Mouse (Mus musculus): ENCODE data around the gene Slc12a9. TPM values are rescaled to one million over a fixed set of nuclear protein-coding genes. Genes with fewer than 3 reads are reported as not detected.
A peak's percentile ranks its signal among the peaks of the same experiment; 100 is the strongest.
"Not testable (repeated sequence)": the region's sequence is repeated elsewhere in the genome, so short reads cannot be mapped to it uniquely, and the experiment has no call there.

Slc12a9 gene
- total RNA-seq, 2 experiments from 2014 or later, result 0.43 to 1.9 TPM

- peak; percentile 51 for ATAC-seq (replicated peaks; ENCODE audit: low FRiP score, poor library complexity, severe bottlenecking)
These were observed 42.7 kb downstream of the Slc12a9 start for GRCm38 (mm10) chr5:137290677-137291076.

- ATAC-seq (replicated peaks; ENCODE audit: low FRiP score, poor library complexity, severe bottlenecking), result peak; percentile 55
These were observed 43.6 kb downstream of the Slc12a9 start for GRCm38 (mm10) chr5:137289591-137290365.

DNA sequence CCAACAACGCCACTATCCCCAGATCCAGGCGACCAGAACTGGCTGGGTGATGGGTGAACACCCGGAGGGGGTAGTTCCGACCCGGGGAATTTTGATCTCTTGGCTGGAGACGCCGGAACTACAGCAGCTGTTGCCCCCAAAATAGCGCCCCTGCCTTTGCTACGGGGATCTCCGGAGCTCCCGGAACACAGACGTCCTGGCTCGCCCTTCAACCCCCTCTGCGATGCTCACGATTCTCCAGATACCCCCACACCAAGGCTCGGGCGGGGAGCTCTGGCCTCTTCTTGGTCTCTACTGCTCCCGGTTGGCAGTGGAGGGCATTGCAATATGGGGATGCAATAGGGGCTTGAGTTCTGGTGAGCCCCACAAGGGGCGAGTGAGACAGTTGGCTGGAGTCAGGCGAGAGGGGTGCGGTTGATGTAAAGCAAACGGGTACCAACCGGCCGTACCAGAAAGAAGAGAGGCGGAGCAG lies 44.4 kb downstream of the Slc12a9 start:
- peak; percentile 38 for ATAC-seq (replicated peaks; ENCODE audit: low FRiP score, poor library complexity, severe bottlenecking)

DNA sequence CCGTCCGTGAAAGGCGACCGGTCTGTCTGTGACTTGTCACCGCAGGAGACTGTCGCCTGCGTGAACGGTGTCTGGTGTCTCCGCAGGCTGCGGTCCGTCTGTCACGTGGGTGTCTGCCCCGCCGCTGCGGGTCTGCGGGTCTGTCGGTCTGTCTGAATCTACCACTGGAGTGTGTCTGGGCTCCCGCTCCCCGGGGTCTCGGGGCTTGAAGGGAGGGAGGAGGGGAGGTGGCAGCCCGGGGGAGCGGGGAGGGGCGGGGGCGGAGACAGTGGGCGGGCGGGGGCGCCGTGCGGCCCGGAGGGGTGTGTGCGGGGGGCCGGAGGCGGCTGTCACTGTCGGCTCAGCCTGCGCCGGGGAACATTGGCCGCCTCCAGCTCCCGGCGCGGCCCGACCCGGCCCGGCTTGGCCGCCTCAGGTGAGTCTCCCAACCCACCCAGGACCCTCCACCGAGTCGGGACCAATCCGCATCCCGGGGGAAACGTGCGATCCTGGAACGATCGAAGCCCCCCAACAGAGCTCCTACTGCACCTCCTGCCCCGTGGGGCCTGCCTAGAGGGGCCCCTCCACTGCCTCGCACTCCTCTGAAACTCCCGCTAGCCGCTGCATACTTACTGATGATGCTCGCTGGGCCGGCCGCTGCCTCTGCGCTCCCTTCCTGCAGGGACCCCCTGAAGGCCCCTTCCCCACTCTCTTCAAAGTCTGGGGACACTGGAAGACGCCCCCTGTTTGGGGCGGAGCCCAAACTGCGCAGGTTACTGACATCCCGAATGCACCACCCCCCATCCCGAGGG lies 45.2 kb downstream of the Slc12a9 start:
- ATAC-seq (replicated peaks; ENCODE audit: low FRiP score, poor library complexity, severe bottlenecking), result no peak

DNA sequence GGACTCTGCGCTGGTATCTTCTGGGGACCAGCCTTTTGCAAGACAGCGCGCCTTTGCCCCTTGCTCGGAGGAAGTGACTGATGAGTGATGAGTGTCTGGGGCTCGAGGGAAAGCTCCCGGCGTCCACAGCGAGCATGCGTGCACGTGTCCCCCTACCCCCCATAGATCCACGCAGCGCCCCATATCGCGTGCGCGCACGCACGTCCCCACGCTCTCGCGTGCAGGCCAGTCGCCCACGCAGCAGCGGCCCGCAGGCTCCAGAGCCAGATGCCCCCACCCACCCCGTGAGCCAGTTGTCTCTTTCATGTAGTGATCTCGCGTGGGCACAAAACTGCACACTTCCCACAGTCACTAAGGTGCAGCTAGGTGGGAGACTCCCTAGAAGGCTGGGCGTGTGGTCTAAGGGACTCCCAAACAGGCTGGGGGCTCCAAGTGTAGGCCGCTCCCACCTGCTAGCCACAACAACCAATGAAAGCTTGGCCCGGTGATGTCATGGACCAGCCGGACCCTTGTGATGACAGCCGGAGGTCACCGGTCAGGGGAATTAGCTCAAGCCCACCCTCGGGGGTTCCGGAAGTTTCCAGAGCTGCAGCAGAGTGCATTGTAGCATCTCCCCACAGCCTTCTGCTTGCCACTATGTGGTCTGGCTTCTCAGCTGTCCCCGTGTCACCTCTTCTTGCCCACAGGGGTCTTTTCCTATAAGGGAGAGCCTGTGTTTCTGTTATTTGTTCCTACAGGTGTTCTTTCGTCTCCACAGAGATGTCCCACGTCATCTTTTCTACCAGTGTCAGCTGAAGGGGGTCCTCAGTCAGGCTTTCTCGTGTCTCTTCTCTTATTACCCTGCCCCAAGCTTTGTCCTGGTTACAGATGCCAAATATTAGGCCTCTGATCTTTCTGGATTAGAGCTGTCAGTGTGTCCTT lies 46.1 kb downstream of the Slc12a9 start, which contains the start of gene Ache:
TSS of gene Ache (plus strand) at position 488 of the 921 bp plus-strand sequence.
- ATAC-seq (replicated peaks; ENCODE audit: low FRiP score, poor library complexity, severe bottlenecking), result no peak

DNA sequence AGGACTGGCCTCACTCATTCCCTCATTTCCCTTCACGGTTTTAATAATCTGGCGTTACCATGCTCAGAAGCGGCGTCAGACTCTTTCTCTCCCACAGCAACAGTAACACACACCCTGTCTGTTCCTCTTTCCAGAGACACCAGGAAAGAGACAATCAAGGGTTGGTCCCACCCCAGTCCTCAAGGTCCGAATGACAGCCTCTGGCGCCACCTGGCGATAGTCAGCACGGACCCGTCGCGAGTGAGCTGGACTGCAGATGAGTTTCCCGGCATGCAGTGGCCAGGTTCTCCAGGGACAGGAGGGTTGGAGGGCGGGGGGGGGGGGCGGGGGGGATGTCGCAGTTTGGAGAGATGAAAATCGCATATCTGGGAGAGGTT lies 46.8 kb downstream of the Slc12a9 start:
- ATAC-seq (replicated peaks; ENCODE audit: low FRiP score, poor library complexity, severe bottlenecking), result 0 out of 2 replicates have a peak, but pooled peaks have one; percentile 21

GRCm38 (mm10) chr5:137285986-137286385 lies 47.4 kb downstream of the Slc12a9 start:
- no peak for ATAC-seq (replicated peaks; ENCODE audit: low FRiP score, poor library complexity, severe bottlenecking)

- no peak for ATAC-seq (replicated peaks; ENCODE audit: low FRiP score, poor library complexity, severe bottlenecking)
These were observed 48.4 kb downstream of the Slc12a9 start for GRCm38 (mm10) chr5:137285045-137285444.

GRCm38 (mm10) chr5:137284411-137284810 lies 49.0 kb downstream of the Slc12a9 start:
- not testable (repeated sequence) for ATAC-seq (replicated peaks; ENCODE audit: low FRiP score, poor library complexity, severe bottlenecking)

- ATAC-seq (replicated peaks; ENCODE audit: low FRiP score, poor library complexity, severe bottlenecking), result no peak
These were observed 55.7 kb downstream of the Slc12a9 start for GRCm38 (mm10) chr5:137277360-137278342.

DNA sequence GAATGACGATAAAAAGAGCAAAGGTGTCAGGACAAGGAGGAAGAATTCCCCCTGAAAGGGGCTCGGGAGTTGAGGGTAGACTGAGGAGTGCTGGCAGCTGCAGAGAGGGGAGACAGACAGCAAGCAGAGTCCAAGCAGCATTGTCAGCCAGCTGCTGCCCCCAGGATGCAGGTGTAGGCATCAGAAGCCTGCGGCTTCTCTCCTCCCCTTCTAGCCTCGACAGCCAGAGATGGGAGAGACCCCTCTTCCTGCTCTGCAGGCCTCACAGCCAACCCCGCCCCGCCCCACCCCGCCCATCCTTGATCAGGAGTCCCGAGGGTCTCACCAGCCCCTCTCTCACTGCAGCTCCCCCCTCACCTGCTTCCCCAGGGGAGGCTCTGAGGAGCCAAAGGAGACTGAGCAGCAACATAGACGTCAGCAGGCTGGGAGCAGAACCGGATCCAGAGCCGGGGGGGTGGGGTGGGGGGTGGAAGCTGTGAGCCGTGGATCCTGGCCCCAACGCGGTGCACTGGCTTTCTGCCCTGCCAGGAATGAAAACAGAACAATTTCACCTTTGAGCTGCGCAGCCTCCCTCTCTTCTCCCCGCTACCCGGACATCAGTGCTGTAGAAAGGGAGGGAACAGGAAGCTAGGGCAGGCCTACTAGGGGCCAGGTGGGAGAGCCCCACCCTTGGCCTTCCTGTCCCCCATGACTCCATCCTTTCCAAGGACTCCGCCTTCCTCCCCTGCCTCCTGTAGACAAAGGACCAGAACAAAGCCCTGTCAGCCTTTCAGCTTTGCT lies 65.1 kb downstream of the Slc12a9 start:
- no peak for ATAC-seq (replicated peaks; ENCODE audit: low FRiP score, poor library complexity, severe bottlenecking)

DNA sequence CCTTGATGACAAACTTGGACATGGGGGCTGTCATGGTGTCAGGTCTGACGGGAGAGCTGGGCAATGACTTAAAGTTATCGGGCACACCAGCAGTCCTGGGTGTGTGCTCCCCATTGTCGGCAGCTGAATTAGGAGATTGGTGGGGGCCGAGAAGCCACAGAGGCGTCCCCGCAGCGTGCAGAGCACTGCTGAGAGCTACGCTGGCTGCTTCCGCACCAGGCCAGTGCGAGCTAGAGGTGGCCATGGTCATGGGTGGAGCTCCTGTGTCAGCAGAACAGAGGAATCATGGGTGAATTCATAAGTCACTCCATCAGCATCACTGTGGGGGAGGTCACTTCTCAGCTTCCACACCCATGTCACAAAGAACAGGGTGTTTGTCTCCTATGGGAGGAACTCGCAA lies 68.6 kb downstream of the Slc12a9 start:
- ATAC-seq (replicated peaks; ENCODE audit: low FRiP score, poor library complexity, severe bottlenecking), result peak; percentile 35; the same call in 1 of the 2 replicates

Other genes starting within 250 kb of the Slc12a9 start
- 128 and 178 TPM in 2 replicates for gene Trim56, start 217.4 kb downstream of the Slc12a9 start, total RNA-seq (2015; ENCODE audit: low replicate concordance)
- gene Trim56, start 217.4 kb downstream of the Slc12a9 start, total RNA-seq (2017; ENCODE audit: low replicate concordance), result 253 and 303 TPM in 2 replicates
- not detected in 2 replicates for gene Muc3, start 184.3 kb downstream of the Slc12a9 start, total RNA-seq (2015; ENCODE audit: low replicate concordance)
- gene Muc3, start 184.3 kb downstream of the Slc12a9 start, total RNA-seq (2017; ENCODE audit: low replicate concordance), result not detected in 2 replicates
- 1.9 TPM in 1 of 2 replicates, not detected in the other for gene Muc3a, start 121.2 kb downstream of the Slc12a9 start, total RNA-seq (2015; ENCODE audit: low replicate concordance)
- not detected in 2 replicates for gene Muc3a, start 121.2 kb downstream of the Slc12a9 start, total RNA-seq (2017; ENCODE audit: low replicate concordance)
- gene Ache, start 46.1 kb downstream of the Slc12a9 start, total RNA-seq (2015; ENCODE audit: low replicate concordance), result 63.5 and 69.6 TPM in 2 replicates
- 55.2 and 63.8 TPM in 2 replicates for gene Ache, start 46.1 kb downstream of the Slc12a9 start, total RNA-seq (2017; ENCODE audit: low replicate concordance)
- gene Ufsp1, start 39.0 kb downstream of the Slc12a9 start, total RNA-seq (2015; ENCODE audit: low replicate concordance), result 19.0 and 21.7 TPM in 2 replicates
- gene Ufsp1, start 39.0 kb downstream of the Slc12a9 start, total RNA-seq (2017; ENCODE audit: low replicate concordance), result 16.6 and 27.9 TPM in 2 replicates
- 85.7 and 166 TPM in 2 replicates for gene Srrt, start 25.9 kb downstream of the Slc12a9 start, total RNA-seq (2015; ENCODE audit: low replicate concordance)
- 227 and 383 TPM in 2 replicates for gene Srrt, start 25.9 kb downstream of the Slc12a9 start, total RNA-seq (2017; ENCODE audit: low replicate concordance)
- gene Trip6, start 19.2 kb downstream of the Slc12a9 start, total RNA-seq (2015; ENCODE audit: low replicate concordance), result 0.96 and 2.1 TPM in 2 replicates
- gene Trip6, start 19.2 kb downstream of the Slc12a9 start, total RNA-seq (2017; ENCODE audit: low replicate concordance), result 2.6 TPM in 1 of 2 replicates, not detected in the other
- gene Ephb4, start 16.5 kb upstream of the Slc12a9 start, total RNA-seq (2015; ENCODE audit: low replicate concordance), result not detected in 2 replicates
- gene Ephb4, start 16.5 kb upstream of the Slc12a9 start, total RNA-seq (2017; ENCODE audit: low replicate concordance), result not detected in 2 replicates
- gene Zan, start 143.5 kb upstream of the Slc12a9 start, total RNA-seq (2015; ENCODE audit: low replicate concordance), result not detected in 2 replicates
- not detected in 2 replicates for gene Zan, start 143.5 kb upstream of the Slc12a9 start, total RNA-seq (2017; ENCODE audit: low replicate concordance)
- gene Pop7, start 168.9 kb upstream of the Slc12a9 start, total RNA-seq (2015; ENCODE audit: low replicate concordance), result 9.0 TPM in 1 of 2 replicates, not detected in the other
- 4.4 and 7.2 TPM in 2 replicates for gene Pop7, start 168.9 kb upstream of the Slc12a9 start, total RNA-seq (2017; ENCODE audit: low replicate concordance)
- gene Gigyf1, start 185.0 kb upstream of the Slc12a9 start, total RNA-seq (2015; ENCODE audit: low replicate concordance), result 5.6 and 6.1 TPM in 2 replicates
- 5.3 and 8.4 TPM in 2 replicates for gene Gigyf1, start 185.0 kb upstream of the Slc12a9 start, total RNA-seq (2017; ENCODE audit: low replicate concordance)
- gene Epo, start 199.6 kb upstream of the Slc12a9 start, total RNA-seq (2015; ENCODE audit: low replicate concordance), result not detected in 2 replicates
- not detected in 2 replicates for gene Epo, start 199.6 kb upstream of the Slc12a9 start, total RNA-seq (2017; ENCODE audit: low replicate concordance)
- 77.0 and 113 TPM in 2 replicates for gene Gnb2, start 199.9 kb upstream of the Slc12a9 start, total RNA-seq (2015; ENCODE audit: low replicate concordance)
- gene Gnb2, start 199.9 kb upstream of the Slc12a9 start, total RNA-seq (2017; ENCODE audit: low replicate concordance), result 94.2 and 96.3 TPM in 2 replicates
- not detected in 2 replicates for gene Actl6b, start 219.9 kb upstream of the Slc12a9 start, total RNA-seq (2015; ENCODE audit: low replicate concordance)
- not detected in 2 replicates for gene Actl6b, start 219.9 kb upstream of the Slc12a9 start, total RNA-seq (2017; ENCODE audit: low replicate concordance)
- 11.9 and 16.5 TPM in 2 replicates for gene Tfr2, start 236.2 kb upstream of the Slc12a9 start, total RNA-seq (2015; ENCODE audit: low replicate concordance)
- 11.8 and 13.7 TPM in 2 replicates for gene Tfr2, start 236.2 kb upstream of the Slc12a9 start, total RNA-seq (2017; ENCODE audit: low replicate concordance)

All from erythroblast, adult 5-6 weeks (primary cell).